Mouse (Mus musculus): Measurements from ENCODE around the gene Prrg4.
A peak's percentile ranks its signal among the peaks of the same experiment; 100 is the strongest.
"Not testable (repeated sequence)": the region's sequence is repeated elsewhere in the genome, so short reads cannot be mapped to it uniquely, and the experiment has no call there.

Prrg4 gene

DNA sequence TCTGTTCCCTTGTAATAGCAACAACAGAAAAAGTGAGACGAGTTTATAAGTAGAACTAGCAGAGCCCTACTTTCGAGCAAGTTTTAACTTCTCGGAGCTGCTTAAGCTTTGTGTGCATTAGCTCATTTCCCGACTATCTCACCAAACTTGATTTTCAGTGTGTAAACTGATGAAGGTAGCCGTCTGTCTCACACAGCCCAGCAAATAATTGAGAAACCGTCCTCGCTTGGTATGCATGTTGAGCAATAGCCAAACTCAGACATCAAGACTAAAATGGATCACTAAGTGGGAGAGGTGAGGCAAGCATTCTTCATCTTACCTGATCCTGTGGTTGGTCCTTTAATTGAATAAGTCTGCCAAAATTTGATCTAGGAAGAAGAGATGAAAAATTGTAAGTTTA lies 7.9 kb downstream of the Prrg4 start:
- no peak for DNase-seq (ENCODE audit: low spot score)

DNA sequence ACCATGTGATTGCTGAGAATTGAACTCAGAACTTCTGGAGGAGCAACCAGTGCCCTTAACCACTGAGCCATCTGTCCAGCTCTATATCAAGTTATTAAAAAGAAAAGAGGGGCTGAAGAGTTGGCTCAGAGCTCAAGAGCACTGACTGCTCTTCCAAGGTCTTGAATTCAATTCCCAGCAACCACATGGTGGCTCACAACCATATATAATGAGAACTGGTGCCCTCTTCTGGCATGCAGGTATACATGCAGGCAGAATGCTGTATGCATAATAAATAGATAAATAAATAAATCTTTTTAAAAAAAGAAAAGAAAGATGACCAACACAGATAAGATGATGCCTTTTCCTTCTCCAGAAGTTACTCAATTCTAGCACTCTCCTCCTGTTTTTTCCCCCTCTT lies 8.7 kb downstream of the Prrg4 start:
- DNase-seq (ENCODE audit: low spot score), result no peak

DNA sequence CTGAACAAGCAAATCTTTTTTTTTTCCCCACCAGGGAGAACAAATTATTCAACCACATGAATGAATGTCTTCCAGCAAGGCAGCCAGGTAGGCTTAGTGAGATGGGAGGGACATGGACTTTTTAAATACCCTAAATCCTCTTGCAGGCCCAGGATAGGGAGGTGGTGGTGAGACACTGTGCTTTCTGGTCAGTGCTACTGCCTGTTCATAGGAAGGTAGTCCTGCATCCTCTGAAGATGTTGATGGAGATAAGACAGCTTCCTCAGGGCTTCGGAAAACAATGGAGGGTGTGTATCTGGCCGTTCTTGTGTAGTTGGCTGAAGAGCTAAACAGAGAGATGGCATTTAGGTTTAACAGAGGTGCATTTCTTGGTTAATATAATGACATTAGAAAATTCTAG lies 17.2 kb downstream of the Prrg4 start:
- no peak for DNase-seq (ENCODE audit: low spot score)

DNA sequence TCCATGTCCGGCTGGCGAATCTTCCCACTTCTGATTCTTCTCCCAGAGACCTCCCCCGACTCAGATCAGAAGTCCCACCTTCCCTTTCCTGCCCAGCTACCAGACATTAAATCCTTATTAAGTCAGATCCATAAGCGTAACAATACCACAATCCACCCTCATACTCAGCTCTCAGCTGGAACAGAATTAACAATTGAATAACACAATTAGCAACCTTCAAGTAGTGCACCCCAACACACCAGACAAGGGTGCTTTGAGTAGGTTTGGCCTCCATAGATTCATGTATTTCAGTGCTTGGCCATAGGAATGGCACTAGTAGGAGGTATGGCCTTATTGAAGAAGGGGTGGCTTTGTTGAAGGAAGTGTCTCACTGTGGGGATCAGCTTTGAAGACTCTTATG lies 23.5 kb downstream of the Prrg4 start:
- DNase-seq (ENCODE audit: low spot score), result no peak

DNA sequence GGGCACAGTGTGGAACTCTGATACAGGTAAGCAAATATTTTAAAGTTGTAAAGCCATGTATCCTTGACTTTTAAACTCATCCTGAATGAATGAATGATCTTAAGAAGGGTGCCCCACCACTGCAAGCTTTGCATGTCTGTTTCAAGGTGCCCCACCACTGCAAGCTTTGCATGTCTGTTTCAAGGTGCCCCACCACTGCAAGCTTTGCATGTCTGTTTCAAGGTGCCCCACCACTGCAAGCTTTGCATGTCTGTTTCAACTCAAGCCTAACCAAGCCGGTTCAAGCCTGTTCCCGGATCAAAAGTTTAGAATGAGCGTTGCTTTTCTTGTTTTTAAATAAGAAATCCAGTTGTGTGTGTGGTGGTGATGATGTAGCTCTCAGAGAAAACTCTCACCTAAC lies 30.9 kb downstream of the Prrg4 start:
- not testable (repeated sequence) for DNase-seq (ENCODE audit: low spot score)

DNA sequence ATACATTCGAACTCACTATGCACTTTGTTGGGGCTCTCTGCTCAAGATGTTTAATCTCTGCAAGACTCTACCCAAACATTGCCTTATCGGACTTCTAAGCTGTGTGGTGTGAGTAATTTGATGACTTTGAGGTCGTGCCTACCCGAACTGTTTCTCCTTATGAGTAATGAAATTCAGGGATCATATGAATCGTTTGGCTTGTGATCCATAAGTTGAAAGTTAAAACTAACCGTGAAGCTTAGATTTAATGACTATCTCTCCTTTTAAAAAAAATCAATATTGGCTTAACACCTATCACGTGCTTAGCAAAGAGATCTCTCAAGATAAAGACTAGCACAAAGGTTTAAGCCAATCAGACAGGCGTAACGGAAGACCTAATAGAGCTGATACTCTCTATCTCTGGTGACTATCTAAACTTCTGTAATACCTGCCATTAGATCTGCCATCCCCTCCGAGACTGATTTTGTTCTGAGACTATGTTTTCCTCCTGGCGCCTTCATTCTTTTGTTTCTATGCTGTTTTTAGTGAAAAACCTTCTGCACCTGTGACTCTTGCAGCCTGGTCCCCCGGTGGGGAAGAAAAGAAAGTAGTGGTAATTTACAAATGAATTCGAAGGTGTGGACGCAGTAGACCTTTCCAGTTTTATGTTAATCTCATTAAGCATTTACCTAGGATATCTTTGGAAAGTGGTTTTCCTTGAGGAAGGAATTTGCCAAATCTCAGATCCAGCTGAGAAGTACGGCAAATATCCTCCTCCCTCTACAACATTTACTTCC lies 31.9 kb downstream of the Prrg4 start:
- no peak for DNase-seq (ENCODE audit: low spot score)

DNA sequence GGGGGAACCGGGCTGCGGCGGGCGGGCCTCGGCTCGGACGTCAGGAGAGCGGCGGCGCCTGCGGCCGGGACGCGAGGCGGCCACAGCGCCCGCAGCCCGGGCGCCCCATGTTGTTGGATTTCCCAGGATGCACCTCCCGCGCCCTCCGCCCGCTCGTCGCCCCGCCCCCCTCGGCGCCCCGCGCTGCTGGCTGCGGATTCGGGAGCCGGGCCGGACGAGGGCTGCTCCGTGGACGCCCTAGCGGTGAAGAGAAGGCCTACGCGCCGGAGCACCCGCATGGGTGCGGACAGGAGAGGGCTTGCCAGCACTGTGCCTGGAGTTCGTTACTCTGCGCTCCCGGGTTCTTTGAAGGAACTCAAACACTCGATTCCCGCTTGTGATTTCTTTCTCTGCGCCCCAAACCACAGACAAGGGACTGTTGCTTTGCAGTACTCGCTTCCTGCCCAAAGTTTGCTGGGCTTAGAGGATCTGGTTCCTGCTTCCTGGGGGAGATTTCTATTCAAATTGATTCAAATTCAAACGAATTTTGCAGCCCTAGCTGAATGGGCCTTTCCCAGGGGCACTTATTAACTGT lies 32.7 kb downstream of the Prrg4 start:
- DNase-seq (ENCODE audit: low spot score), result peak; percentile 88

DNA sequence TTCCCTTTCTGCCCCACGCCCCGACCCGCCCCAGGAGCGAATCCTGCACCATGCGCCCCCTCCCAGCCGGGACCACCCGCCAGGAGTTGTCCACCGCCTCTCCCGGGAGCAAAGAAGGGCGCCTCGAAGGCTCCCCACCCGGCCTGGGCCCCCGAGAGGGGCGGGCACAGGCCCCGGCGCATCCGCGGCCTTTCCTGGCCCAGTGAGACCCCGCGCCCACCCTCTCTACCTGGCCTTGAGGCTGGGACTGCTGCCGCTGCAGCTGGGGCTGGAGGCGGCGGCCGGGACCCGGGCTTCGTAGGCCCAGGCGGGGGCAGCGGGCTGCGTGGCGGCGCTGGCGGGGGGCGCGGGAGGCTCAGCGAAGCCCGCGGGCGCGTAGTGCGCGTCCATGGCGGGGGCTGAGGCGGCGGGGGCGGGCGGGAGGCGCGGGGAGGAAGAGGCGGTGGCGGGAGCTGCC lies 33.3 kb downstream of the Prrg4 start, which contains the start of gene Qser1:
Gene Qser1 (minus strand): TSS at position 390 of the 457 bp plus-strand sequence.
- DNase-seq (ENCODE audit: low spot score), result no peak

DNA sequence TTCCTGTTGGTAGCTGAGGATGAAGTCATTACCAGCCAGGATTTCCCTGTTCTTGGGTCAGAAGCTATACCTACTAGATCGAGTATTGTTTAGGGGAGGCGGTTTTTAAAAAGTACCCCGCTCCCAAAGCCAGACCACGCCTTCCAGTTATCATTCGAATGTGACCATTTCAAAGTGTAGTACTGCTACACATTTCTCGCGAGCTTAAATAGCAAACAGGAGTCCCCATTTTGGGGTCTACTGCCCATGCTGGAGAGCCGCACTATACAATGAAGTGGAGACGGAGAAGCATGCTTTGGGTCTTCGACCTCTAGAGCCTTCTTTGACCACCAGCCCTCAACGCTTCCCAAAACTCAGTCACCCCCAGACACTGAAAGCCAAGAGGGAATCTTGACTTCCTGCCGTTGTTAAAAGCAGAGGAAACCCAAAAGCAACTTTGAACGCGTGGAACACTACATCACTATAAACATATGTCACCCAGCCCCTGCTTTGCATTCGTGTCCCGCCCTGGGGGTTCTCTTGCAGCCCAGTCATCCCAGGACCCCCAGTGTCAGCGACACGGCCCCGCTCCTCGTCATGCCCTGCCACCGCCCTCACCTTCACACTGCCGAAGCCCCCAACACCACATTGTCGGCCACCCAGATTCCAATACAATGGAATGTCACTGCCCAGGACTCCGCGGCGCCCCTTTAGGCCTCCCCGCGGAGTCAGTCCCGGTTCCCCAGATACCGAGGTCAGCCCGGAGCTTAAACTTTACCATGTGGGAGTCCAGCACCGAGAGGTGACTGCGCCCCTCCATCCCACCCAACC lies 33.9 kb downstream of the Prrg4 start:
- DNase-seq (ENCODE audit: low spot score), result peak; percentile 14

DNA sequence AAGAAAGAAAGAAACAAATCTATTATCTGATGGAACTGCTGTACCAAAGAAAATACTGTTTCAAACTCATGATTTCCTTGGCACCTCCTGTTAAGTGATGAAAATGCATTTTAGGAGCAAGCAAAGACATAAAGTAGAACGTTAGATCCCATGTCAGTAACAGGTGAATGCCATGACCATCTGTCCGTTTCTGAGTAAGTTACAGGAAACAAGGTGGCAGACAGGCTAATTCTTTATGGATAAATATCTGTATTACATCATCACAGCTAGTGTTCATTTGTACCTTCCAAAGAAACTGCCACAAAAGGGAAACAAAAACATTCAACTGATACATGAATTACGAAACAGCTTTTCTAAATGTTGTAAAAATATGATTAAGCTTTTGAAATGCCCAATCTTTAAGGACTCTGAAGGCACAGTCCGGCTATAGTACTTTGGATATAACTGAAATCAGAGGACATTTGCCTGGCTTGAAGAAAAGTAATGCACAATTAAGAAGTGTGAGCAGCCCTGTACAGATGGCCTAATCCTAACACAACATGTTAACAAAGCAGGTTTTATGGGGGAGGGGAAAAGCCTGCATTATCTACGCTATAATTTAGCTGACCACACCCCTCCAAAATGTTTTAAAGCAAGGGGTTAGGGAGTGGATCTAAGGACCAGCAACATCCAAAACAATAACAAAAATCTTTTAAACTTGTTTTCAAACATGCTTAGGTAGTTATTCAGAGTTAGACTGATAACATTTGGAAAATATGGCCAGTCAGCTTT lies 35.3 kb downstream of the Prrg4 start:
- DNase-seq (ENCODE audit: low spot score), result no peak

DNA sequence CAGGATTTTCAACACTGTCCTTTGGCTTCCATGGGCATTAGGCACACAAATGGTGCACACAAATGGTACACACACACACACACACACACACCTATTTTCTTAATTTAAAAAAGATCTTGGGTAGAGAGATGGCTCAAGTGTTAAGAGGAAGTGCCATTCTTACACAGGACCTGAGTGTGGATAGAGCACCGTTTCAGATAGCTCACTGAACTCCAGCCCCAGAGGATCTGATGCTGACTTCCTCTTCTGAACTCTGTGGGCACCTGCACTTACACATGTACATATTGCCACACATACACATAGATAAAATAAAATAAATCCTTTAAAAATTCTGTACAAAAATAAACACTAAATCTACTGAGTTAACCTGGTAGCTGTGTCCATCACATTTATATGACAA lies 44.2 kb downstream of the Prrg4 start:
- no peak for DNase-seq (ENCODE audit: low spot score)

Data from layer of hippocampus, adult 11-12 months (tissue).